Mouse (Mus musculus) embryonic facial prominence, embryonic 15.5 days (tissue): ENCODE results near the gene Dolk. TPM values are rescaled to one million over a fixed set of nuclear protein-coding genes. Genes with fewer than 3 reads are reported as not detected.

Source experiments
- ATAC-seq: fragments of 200-750 bp; cut with Nextera tagmentation; 2 replicates; pipeline ENCODE4 v1.8.0; 2017; ENCODE audit warnings: low read depth, moderate TSS enrichment; ENCODE audit not compliant: insufficient number of reproducible peaks, low FRiP score, low TSS enrichment
- H3K27ac ChIP-seq: fragments of 300-500 bp; sonication (generic); replicated peaks from 2 replicates; pipeline ENCODE4 v1.5.1; 2015; ENCODE audit warnings: mild to moderate bottlenecking, inconsistent platforms
- H3K27me3 ChIP-seq: fragments of 300-500 bp; sonication (generic); 2 replicates; pipeline ENCODE4 v1.6.1; 2015; ENCODE audit warnings: inconsistent platforms
- H3K36me3 ChIP-seq: fragments of 300-500 bp; sonication (generic); 2 replicates; pipeline ENCODE4 v1.6.1; 2015; ENCODE audit warnings: mild to moderate bottlenecking, inconsistent platforms
- H3K4me1 ChIP-seq: fragments of 300-500 bp; sonication (generic); 2 replicates; pipeline ENCODE4 v1.6.1; 2015; ENCODE audit warnings: inconsistent platforms
- H3K4me2 ChIP-seq: fragments of 300-500 bp; sonication (generic); replicated peaks from 2 replicates; pipeline ENCODE4 v1.6.1; 2015; ENCODE audit warnings: mild to moderate bottlenecking, inconsistent platforms
- H3K4me3 ChIP-seq: fragments of 300-500 bp; sonication (generic); replicated peaks from 2 replicates; pipeline ENCODE4 v1.5.1; 2015; ENCODE audit warnings: mild to moderate bottlenecking, inconsistent platforms
- H3K9ac ChIP-seq: fragments of 300-500 bp; sonication (generic); 2 replicates; pipeline ENCODE4 v1.6.1; 2015; ENCODE audit warnings: inconsistent platforms
- H3K9me3 ChIP-seq: fragments of 300-500 bp; sonication (generic); replicated peaks from 2 replicates; pipeline ENCODE4 v1.6.1; 2016; ENCODE audit warnings: inconsistent platforms
- WGBS: fragments of 180-500 bp; shearing (Covaris S2); methylation state at CpG from one replicate; pipeline ENCODE4 v1.1.7; 2015; 5-methylcytosine and 5-hydroxymethylcytosine counted together
- polyA plus RNA-seq: library from polyadenylated mRNA; unstranded; fragments of >200 nt; fragmentation: Nextera tagmentation; extraction: Ambion mirVana; gene quantifications from 2 replicates; pipeline ENCODE4 v1.2.1, GENCODE M21; 2015

Gene Dolk
- polyA plus RNA-seq, 1 experiment from 2014 or later: 31.4 TPM

GRCm38 (mm10) chr2:30235593-30235992, 50.5 kb downstream of the Dolk start:
- H3K4me2 ChIP-seq: no peak overlapping the region
- peaks cover 10% of the 10 kb centered on the region; the same call in 1 of the 2 replicates for H3K36me3 ChIP-seq
- no peaks in the 10 kb centered on the region for H3K27me3 ChIP-seq
- H3K4me3 ChIP-seq: no peak overlapping the region
- H3K9ac ChIP-seq: no peak overlapping the region
- 0 out of 2 replicates have a peak, but pooled peaks cover 1% of the 10 kb centered on the region for H3K9me3 ChIP-seq
- no peak overlapping the region for H3K27ac ChIP-seq
- WGBS: 75% methylated on average over 5 of the region's 5 CpGs
- peaks cover 29% of the 10 kb centered on the region for H3K4me1 ChIP-seq
- no peak for ATAC-seq

Other genes starting within 250 kb of the Dolk start
- 45.5 and 46.9 TPM in 2 replicates for gene Wdr34, start 237.5 kb downstream of the Dolk start, polyA plus RNA-seq
- gene Set, start 229.0 kb downstream of the Dolk start, polyA plus RNA-seq: 351 and 370 TPM in 2 replicates
- gene Pkn3, start 208.7 kb downstream of the Dolk start, polyA plus RNA-seq: 8.2 and 9.5 TPM in 2 replicates
- gene Zdhhc12, start 192.7 kb downstream of the Dolk start, polyA plus RNA-seq: 25.2 and 30.0 TPM in 2 replicates
- gene Zer1, start 161.7 kb downstream of the Dolk start, polyA plus RNA-seq: 9.3 and 10.1 TPM in 2 replicates
- 6.9 and 9.3 TPM in 2 replicates for gene Tbc1d13, start 152.6 kb downstream of the Dolk start, polyA plus RNA-seq
- 17.7 and 18.9 TPM in 2 replicates for gene Endog, start 114.8 kb downstream of the Dolk start, polyA plus RNA-seq
- gene Spout1, start 107.9 kb downstream of the Dolk start, polyA plus RNA-seq: 75.8 and 77.2 TPM in 2 replicates
- gene Kyat1, start 80.5 kb downstream of the Dolk start, polyA plus RNA-seq: 14.7 and 15.5 TPM in 2 replicates
- 41.1 and 42.9 TPM in 2 replicates for gene Lrrc8a, start 48.6 kb downstream of the Dolk start, polyA plus RNA-seq
- 0.09 and 0.16 TPM in 2 replicates for gene Gm28035, start 45.8 kb downstream of the Dolk start, polyA plus RNA-seq
- 5.0 and 6.0 TPM in 2 replicates for gene Phyhd1, start 20.1 kb downstream of the Dolk start, polyA plus RNA-seq
- not detected in 2 replicates for gene Gm28038, start 5.3 kb downstream of the Dolk start, polyA plus RNA-seq
- gene Nup188, start 63 bp upstream of the Dolk start, polyA plus RNA-seq: 29.0 and 34.3 TPM in 2 replicates
- 106 and 114 TPM in 2 replicates for gene Sh3glb2, start 73.0 kb upstream of the Dolk start, polyA plus RNA-seq
- 21.8 and 22.9 TPM in 2 replicates for gene Miga2, start 77.9 kb upstream of the Dolk start, polyA plus RNA-seq
- gene Dolpp1, start 105.9 kb upstream of the Dolk start, polyA plus RNA-seq: 34.6 and 34.7 TPM in 2 replicates
- gene Crat, start 129.5 kb upstream of the Dolk start, polyA plus RNA-seq: 29.4 and 32.1 TPM in 2 replicates
- 146 and 154 TPM in 2 replicates for gene Ptpa, start 129.7 kb upstream of the Dolk start, polyA plus RNA-seq
- gene Ier5l, start 187.9 kb upstream of the Dolk start, polyA plus RNA-seq: 2.2 and 3.0 TPM in 2 replicates